Mouse (Mus musculus) liver, postnatal 0 days (tissue): ENCODE measurements around the gene Szrd1.

Source experiments
- CTCF ChIP-seq: sonication (generic); IDR thresholded peaks from 2 replicates; pipeline ENCODE4 v1.5.1; 2016; ENCODE audit warnings: antibody characterized with exemption, low read depth
- EP300 ChIP-seq: IDR thresholded peaks from 2 replicates; pipeline ENCODE4 v1.6.1; 2016; ENCODE audit warnings: antibody characterized with exemption, low read depth, mild to moderate bottlenecking

- TF ChIP-seq CTCF (no peak), EP300 (no peak)
Measured at GRCm38 (mm10) chr4:141118691-141119090, 20.9 kb downstream of the Szrd1 start.
